Mouse (Mus musculus) adipocyte (in vitro differentiated cells): ENCODE measurements around the gene Myt1l.

Experiments used
- DNase-seq: peaks from one replicate; pipeline ENCODE4 v3.0.0-alpha.2; 2016; ENCODE audit warnings: low spot score

Gene Myt1l

GRCm38 (mm10) chr12:29916139-29916538, 388.0 kb downstream of the Myt1l start:
- DNase-seq, result no peak

DNA sequence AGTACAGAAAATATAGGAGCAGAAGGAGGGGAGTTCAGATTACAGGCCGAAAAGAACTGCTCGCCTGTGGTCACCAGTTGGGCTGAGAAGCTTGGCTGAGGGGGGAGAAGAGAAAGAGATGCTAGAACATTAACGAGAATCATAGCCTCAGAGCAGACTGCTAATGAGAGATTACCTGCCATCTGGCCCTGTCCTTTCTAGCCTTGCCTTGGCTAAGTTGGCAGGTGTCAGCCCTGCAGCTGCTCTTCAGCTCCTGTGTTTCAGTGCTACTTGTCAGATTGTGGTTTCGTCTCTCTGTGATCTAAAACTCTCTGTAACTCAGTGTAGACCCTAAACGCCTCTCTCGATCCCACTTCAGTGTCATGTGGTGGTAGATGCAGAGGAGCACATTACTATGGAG, 388.6 kb downstream of the Myt1l start:
- no peak for DNase-seq

DNA sequence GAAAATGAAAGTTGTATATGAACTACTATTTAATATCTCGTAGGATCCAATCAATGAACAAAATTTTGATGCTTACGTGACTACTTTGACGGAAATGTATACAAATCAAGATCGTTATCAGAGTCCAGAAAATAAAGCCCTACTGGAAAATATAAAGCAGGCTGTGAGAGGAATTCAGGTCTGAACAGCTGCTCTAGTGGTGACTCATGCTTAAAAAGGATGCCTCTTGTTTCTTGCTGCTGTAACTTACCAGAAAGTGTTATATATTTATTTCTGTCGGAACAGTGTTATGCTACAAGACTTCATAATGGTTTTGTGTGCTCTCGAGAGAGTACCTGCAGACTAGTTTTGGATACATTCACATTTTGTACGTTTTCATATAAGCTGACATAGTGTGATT, 392.1 kb downstream of the Myt1l start:
- no peak for DNase-seq

DNA sequence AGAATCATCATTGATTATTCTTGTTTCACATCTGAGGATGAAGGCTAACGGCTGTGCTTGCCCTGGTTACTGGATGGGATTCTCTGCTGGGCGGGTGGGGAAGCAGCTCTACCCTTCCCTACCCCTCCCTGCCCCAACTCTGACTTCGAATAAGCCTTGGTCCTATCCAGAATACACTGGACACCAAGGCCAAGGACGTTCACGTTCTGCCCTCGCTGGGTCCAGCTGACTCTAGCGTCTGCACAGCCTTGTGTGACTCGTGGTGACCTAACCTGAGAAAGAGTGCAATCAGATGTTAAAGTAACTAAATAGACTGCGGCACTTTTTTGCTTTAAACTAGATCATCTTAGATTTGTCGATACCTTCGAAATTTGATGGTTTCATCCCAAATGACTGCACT, 393.3 kb downstream of the Myt1l start:
- DNase-seq, result no peak

DNA sequence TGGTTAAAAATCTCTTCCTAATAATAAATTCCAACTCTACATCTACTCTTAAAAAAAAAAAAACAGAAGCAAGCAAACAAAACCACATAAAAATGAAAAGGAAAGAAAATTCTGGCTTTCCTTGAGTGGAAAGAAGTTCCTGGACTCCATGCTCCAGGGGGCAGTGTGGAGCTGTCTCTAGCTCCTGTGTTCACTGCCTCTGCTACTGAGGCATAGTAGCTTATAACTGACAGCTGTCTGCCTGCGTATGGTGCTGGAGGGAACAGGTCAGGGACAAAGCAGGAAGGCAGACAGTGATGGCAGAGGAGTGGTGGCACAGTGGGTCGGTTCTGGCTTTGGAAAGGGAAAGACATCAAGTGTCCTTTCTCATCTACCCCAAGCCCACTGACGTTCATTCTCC, 398.7 kb downstream of the Myt1l start:
- DNase-seq, result peak; percentile 83

- DNase-seq, result no peak
Measured at GRCm38 (mm10) chr12:29930591-29930990, 402.4 kb downstream of the Myt1l start.

- DNase-seq, result no peak
Measured at GRCm38 (mm10) chr12:29932951-29933350, 404.8 kb downstream of the Myt1l start.

- DNase-seq, result no peak
Measured at GRCm38 (mm10) chr12:29933501-29933900, 405.3 kb downstream of the Myt1l start.

DNA sequence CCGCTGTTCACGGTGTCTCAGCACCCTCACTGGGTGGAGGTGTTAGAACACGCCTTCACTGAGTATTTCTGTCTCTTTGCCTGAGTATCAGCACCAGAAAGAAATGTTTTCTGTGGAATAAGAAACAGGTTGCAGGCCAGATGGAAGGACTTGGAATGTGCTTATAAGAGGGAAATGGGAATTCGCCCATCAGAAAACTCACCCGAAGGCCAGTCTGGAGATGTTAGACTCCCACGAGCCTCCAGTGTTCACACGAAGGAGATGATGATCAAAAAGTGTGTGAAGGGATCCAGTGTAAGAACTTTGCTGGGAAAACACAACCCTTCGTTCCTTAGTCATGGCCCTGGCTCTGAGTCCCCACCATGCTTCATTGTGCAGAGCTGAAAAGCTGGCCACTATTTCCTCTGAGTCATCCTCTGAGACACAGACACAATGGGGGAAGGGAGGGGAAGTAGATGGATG, 406.0 kb downstream of the Myt1l start:
- no peak for DNase-seq

GRCm38 (mm10) chr12:29937308-29937707, 409.1 kb downstream of the Myt1l start, which contains the start of gene Pxdn:
Pxdn (plus strand) TSS chr12:29937608.
- no peak for DNase-seq

GRCm38 (mm10) chr12:29937851-29938375, 409.7 kb downstream of the Myt1l start:
- peak; percentile 62 for DNase-seq

GRCm38 (mm10) chr12:29938376-29939041, 410.3 kb downstream of the Myt1l start:
- DNase-seq, result peak; percentile 73

GRCm38 (mm10) chr12:29939261-29939671, 411.1 kb downstream of the Myt1l start:
- peak; percentile 70 for DNase-seq

DNA sequence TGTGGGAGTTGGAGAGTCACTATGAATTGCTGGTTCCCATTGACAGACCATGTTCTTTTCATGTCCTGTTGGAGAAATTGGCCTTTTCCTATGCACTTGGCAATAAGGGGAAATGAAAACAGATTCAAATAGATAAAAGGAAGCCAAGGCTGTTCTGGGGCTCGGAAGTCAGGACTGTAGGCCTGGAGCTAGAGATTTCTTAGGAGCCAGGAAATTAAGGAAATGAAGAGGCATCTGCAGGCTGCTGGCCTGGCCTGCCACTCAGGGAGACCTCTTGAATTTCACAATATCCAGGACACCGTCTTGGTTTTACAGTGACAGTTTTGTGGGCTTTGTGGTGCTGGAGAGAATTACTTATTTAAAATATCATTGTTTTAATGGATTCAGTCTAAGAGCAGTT, 414.3 kb downstream of the Myt1l start:
- no peak for DNase-seq

DNA sequence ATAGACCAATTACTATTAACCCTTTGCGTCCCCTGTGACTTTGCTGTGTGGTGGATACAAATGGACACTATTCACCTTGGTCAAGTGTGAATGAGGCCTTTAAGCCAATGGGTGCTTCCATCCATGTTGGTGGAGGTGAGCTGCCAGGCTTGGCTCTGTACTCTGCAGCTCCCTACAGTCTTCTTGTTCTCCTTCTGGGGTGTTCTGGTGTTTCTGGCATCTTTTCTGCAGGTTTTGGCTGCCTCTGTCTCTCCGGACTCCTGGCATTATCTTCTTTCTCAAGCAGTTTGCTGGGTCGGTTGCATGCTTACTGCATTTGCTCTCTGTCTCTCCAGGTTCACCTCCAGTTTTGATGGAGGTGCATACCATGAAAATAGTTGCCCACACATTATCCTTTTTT, 416.5 kb downstream of the Myt1l start:
- no peak for DNase-seq

GRCm38 (mm10) chr12:29945182-29945743, 417.1 kb downstream of the Myt1l start:
- DNase-seq, result no peak

DNA sequence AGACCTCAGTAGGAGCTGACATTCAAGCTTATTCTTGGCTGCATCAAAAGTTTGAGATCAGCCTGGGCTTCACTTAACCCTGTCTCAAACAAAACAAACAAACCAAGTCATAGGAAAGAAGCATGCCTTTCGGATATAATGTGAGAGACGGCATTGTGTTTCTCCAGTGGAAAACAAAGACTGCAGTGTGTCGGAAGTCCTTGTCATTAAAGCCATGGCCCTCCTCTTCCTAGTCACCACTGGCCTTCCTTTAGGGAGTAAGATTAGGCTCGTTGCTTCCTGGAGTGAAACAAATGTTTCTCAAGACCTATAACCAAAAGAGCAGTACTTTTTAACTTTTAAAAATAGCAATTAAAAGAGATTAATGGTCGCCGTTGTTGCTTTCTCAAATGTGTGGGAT, 422.9 kb downstream of the Myt1l start:
- DNase-seq, result peak; percentile 34

- no peak for DNase-seq
Measured at GRCm38 (mm10) chr12:29951485-29951884, 423.3 kb downstream of the Myt1l start.

DNA sequence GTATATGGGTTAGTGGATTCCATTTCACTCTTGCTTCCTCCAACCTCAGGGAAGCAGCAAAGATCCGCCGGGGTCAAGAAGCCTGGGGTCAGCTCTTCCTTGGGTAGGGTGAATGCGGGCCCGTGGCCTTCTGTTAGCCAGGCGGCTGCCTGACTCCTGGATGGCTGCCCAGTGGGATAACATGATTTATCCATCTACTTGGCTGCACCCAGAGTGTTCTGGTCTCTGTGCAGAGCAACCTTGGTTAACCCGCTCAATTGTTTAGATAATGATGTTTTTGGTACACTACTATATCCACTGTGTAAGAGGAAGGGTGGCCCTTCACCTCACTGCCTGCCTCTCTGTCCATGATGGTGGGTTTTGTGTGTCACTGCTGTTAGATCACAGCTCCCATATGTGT, 423.9 kb downstream of the Myt1l start:
- peak; percentile 93 for DNase-seq

- no peak for DNase-seq
Measured at GRCm38 (mm10) chr12:29953999-29954398, 425.8 kb downstream of the Myt1l start.

DNA sequence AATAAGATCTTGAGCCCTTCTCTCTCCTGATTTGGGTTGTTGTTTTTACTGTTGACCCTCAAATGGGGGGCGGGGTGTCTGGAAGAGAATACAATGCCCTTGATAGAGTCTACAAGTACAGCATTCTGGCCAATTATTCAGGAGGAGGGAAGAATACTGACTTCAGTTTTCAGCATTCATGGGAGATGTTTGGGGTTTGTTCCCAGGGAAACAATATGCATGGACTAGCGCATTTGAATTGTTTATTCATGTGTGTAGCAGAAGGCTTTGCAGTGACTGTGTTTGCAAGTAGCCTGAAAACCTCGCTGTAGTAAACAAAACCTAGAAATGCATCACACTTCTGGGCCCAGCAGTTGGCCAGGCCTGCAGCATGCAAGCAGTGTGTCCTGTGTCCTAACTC, 426.3 kb downstream of the Myt1l start:
- DNase-seq, result no peak

DNA sequence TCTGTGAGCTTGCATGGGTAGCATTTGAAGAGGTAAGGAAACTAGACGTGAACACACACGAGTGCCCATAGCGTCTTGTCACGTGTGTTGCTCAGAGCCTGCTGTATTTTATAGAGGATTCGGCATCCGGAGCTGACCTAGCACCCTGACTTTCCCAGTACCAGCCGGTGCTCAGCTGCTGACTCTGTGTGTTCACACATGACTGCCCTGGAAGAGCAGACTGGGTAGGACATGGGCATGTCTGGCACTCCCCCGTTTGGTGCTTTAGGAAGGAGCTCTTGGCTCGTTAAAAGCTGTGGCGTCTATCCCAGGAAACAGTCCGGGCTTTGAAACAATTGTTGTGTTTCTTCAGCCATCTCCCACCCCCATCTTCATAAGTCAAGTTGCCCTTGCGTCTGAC, 428.8 kb downstream of the Myt1l start:
- no peak for DNase-seq

DNA sequence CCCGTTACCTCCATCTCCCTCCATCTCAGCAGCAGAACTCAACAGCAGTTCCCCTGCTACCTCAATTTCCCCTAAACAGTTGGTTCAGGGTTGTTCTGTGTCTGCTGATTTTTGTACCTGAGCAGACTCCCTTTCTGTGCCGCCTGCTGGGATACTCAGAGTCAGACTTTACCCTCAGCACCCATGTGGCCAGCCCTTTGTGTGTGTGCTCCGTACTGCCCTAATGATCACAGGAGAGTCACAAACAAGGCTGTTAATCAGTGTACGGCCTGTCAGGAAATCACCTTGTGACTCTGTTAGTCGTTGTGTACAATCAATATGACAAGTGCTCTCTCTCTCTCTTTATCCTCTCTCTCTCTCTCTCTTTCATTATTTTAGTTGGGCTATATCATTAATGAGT, 430.5 kb downstream of the Myt1l start:
- DNase-seq, result no peak

DNA sequence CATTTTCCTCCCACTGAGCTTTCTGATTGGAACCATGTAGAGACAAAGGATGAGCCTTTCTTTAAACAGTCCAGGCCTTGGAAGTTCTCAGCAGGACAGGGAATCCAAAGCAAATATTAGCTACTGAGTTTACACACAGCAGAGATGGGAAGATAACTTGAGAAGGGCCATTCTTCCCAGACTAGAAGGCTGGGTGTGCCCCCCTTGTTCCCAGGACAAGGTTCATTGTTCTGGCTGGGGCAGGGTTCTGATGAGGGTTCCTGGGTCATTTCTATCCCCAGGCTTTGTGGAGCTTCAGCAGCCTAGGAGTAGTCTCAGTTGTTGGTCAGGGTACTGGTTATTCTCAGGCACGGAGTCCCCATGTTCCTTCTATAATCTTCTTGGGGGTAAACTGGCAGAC, 432.9 kb downstream of the Myt1l start:
- no peak for DNase-seq
